In genomic region chr7:76407930-76408557, GRCm38 (mm10) we compare ENCODE assay signal across 23 mouse cellular contexts.
A peak's percentile ranks its signal among the peaks of the same experiment; 100 is the strongest.
DNase-seq lines count a peak whose midpoint lies in the region; ATAC-seq and TF ChIP-seq lines count a peak whose summit lies in the region.
"Had no signal": no experiment of that assay in that cellular context is flagged by ENCODE, and none has a peak within 500 bp of the region (broad histone marks: within the 10 kb centered on the region; RNA-seq: fewer than 3 reads in every experiment).

No protein-coding gene starts in this region.

- ATAC-seq in hindbrain, embryonic 12.5 days (ENCODE audit: low FRiP score): no peak
- ATAC-seq in common myeloid progenitor, adult 5-6 weeks (replicated peaks; ENCODE audit: low read depth, poor library complexity, severe bottlenecking): peak; percentile 50
- ATAC-seq: intestine, embryonic 15.5 days had no signal

- no peaks in the 10 kb centered on the region for H3K9me3 ChIP-seq in hindbrain, embryonic 10.5 days
- H3K9me3 ChIP-seq in hindbrain, embryonic 12.5 days (replicated peaks): no peaks in the 10 kb centered on the region
- H3K9me3 ChIP-seq: intestine, embryonic 15.5 days had no signal

- no peaks in the 10 kb centered on the region for H3K79me3 ChIP-seq in C2C12 (ENCODE audit: low read depth)

- no peak overlapping the region for H3K4me2 ChIP-seq in hindbrain, embryonic 12.5 days (replicated peaks)
- H3K4me2 ChIP-seq: hindbrain, embryonic 14.5 days; intestine, embryonic 15.5 days; liver, embryonic 11.5 days; lung, embryonic 14.5 days had no signal

- DNase-seq in hindbrain, embryonic 10.5 days (ENCODE audit: low spot score): peak; percentile 20
- peak; percentile 3 for DNase-seq in 3134 (ENCODE audit: extremely low read depth, insufficient read length, low spot score)
- DNase-seq in urinary bladder, adult 18-20 months (ENCODE audit: low spot score in 2 of 2): no peak
- DNase-seq in gastrocnemius, postnatal 25 days: no peak
- DNase-seq in frontal cortex, postnatal 25 days (ENCODE audit: low spot score in 2 of 2): no peak
- DNase-seq: adrenal gland, adult 2 months; cerebellum, postnatal 25 days; gastrocnemius, postnatal 14 days; kidney, adult 9 months; kidney, postnatal 25 days; layer of hippocampus, adult 9-11 months; left cerebral cortex, postnatal 4 days; lung, embryonic 14.5 days; lung, postnatal 36 days; midbrain, embryonic 14.5 days; spleen, adult 18-20 months had no signal

- peaks cover 49% of the 10 kb centered on the region for H3K27me3 ChIP-seq in hindbrain, embryonic 10.5 days (ENCODE audit: insufficient read depth, poor library complexity, severe bottlenecking)
- peaks cover 5% of the 10 kb centered on the region; the same call in 1 of the 2 replicates for H3K27me3 ChIP-seq in hindbrain, embryonic 12.5 days
- H3K27me3 ChIP-seq in C2C12 (ENCODE audit: control insufficient read depth, insufficient read depth, insufficient read length): no peaks in the 10 kb centered on the region
- H3K27me3 ChIP-seq: intestine, embryonic 15.5 days had no signal

- 34% methylated on average over 4 of the region's 4 CpGs for WGBS in hindbrain, embryonic 10.5 days
- 38% methylated on average over 4 of the region's 4 CpGs for WGBS in hindbrain, embryonic 12.5 days

- no peak overlapping the region for H3K4me3 ChIP-seq in hindbrain, embryonic 10.5 days
- no peak overlapping the region for H3K4me3 ChIP-seq in hindbrain, embryonic 12.5 days
- H3K4me3 ChIP-seq in C2C12 (ENCODE audit: insufficient read depth, poor library complexity, severe bottlenecking): no peak overlapping the region
- H3K4me3 ChIP-seq: intestine, embryonic 15.5 days; left cerebral cortex, adult 2 months had no signal

- no peak overlapping the region for H3ac ChIP-seq in C2C12 (ENCODE audit: control insufficient read depth, insufficient read length, low read depth)

- no peaks in the 10 kb centered on the region for H3K36me3 ChIP-seq in hindbrain, embryonic 10.5 days
- no peaks in the 10 kb centered on the region for H3K36me3 ChIP-seq in hindbrain, embryonic 12.5 days
- H3K36me3 ChIP-seq in C2C12 (ENCODE audit: control insufficient read depth, insufficient read depth): no peaks in the 10 kb centered on the region
- H3K36me3 ChIP-seq: intestine, embryonic 15.5 days had no signal

- H3K27ac ChIP-seq in hindbrain, embryonic 10.5 days: peak overlapping the region; percentile 51; the same call in 1 of the 2 replicates
- no peak overlapping the region for H3K27ac ChIP-seq in hindbrain, embryonic 12.5 days
- H3K27ac ChIP-seq: hindbrain, embryonic 14.5 days; intestine, embryonic 15.5 days; left cerebral cortex, adult 2 months had no signal

- H3K4me1 ChIP-seq in hindbrain, embryonic 10.5 days (replicated peaks): peaks cover 25% of the 10 kb centered on the region
- H3K4me1 ChIP-seq in hindbrain, embryonic 12.5 days: peaks cover 7% of the 10 kb centered on the region; the same call in 1 of the 2 replicates
- H3K4me1 ChIP-seq: intestine, embryonic 15.5 days had no signal

- no peak overlapping the region for H3K9ac ChIP-seq in hindbrain, embryonic 12.5 days
- H3K9ac ChIP-seq: hindbrain, embryonic 14.5 days; intestine, embryonic 15.5 days; lung, embryonic 14.5 days had no signal

- no peak for TF ChIP-seq CTCF in C2C12 (IDR thresholded peaks at IDR 0.05; ENCODE audit: control insufficient read depth, insufficient read depth, insufficient read length)

- no peaks in the 10 kb centered on the region for H3K79me2 ChIP-seq in C2C12 (ENCODE audit: control insufficient read depth, insufficient read depth)

TF ChIP-seq in C2C12, 6 proteins besides CTCF, POLR2A, EP300 and RAD21:
- TF ChIP-seq MAX (IDR thresholded peaks at IDR 0.05) (no peak), MYOG (IDR thresholded peaks at IDR 0.05; ENCODE audit: control insufficient read depth, extremely low read depth, insufficient read length) (no peak), FOSL1 (IDR thresholded peaks at IDR 0.05; ENCODE audit: insufficient read depth, low read length, poor library complexity, severe bottlenecking) (peak; percentile 65), CEBPB (IDR thresholded peaks at IDR 0.05; ENCODE audit: low read depth) (peak; percentile 7), MYOD1 (IDR thresholded peaks at IDR 0.05; ENCODE audit: control insufficient read depth, insufficient read length, low read depth) (no peak), USF1 (IDR thresholded peaks at IDR 0.05; ENCODE audit: low read depth) (no peak)

Comparison
In these comparisons a context has a peak if more than half of its experiments do, and no peak if none do; other contexts are left out.
1. DNase-seq: peak in hindbrain, embryonic 10.5 days (single experiment) and 3134 (single experiment); none in urinary bladder, adult 18-20 months (0 of 2), gastrocnemius, postnatal 25 days (single experiment) and frontal cortex, postnatal 25 days (0 of 2).